Mouse (Mus musculus) MEL (cell line): ENCODE measurements around the gene Zfp362. TPM values are rescaled to one million over a fixed set of nuclear protein-coding genes. Genes with fewer than 3 reads are reported as not detected.
A peak's percentile ranks its signal among the peaks of the same experiment; 100 is the strongest.

Experiments
- DNase-seq: peaks from one replicate; pipeline ENCODE4 v3.0.0; 2011; ENCODE audit warnings: low read depth, low spot score
- H3K27ac ChIP-seq: 2 replicates; pipeline ENCODE4 v1.5.1; 2012; ENCODE audit warnings: low read depth, mild to moderate bottlenecking, control low read depth, low read length, moderate library complexity; ENCODE audit not compliant: control insufficient read depth
- H3K27me3 ChIP-seq, 2 experiments: fragments of 150-350 bp in 1 of 2; sonication (generic) in 1 of 2; 2 replicates each; pipeline ENCODE4 v1.6.1; 2012; ENCODE audit warnings: low read length in 2 of 2, mild to moderate bottlenecking in 2 of 2, improper control_type of control experiment in 1 of 2, moderate library complexity in 1 of 2; ENCODE audit not compliant: insufficient read depth in 2 of 2, control insufficient read depth in 1 of 2
- H3K36me3 ChIP-seq, 2 experiments: 2 replicates each; pipeline ENCODE4 v1.6.1; 2012 to 2014; ENCODE audit warnings: low read length in 2 of 2, improper control_type of control experiment in 1 of 2, inconsistent platforms in 1 of 2, mild to moderate bottlenecking in 1 of 2; ENCODE audit not compliant: insufficient read depth in 2 of 2, control insufficient read depth in 1 of 2
- H3K4me1 ChIP-seq, 2 experiments: fragments of 150-350 bp in 1 of 2; sonication (generic) in 1 of 2; 2 replicates each; pipeline ENCODE4 v1.6.1; 2012; ENCODE audit warnings: low read length in 2 of 2, improper control_type of control experiment in 1 of 2, mild to moderate bottlenecking in 1 of 2; ENCODE audit not compliant: insufficient read depth in 2 of 2, control insufficient read depth in 1 of 2
- H3K4me3 ChIP-seq, 2 experiments: fragments of 150-350 bp in 1 of 2; sonication (generic) in 1 of 2; 2 replicates each; pipeline ENCODE4 v1.5.1; 2012; ENCODE audit warnings: low read depth in 2 of 2, low read length in 2 of 2, mild to moderate bottlenecking in 2 of 2, moderate library complexity in 2 of 2, control low read depth in 1 of 2, improper control_type of control experiment in 1 of 2; ENCODE audit not compliant: control insufficient read depth in 1 of 2, insufficient read depth in 1 of 2
- H3K79me2 ChIP-seq: 2 replicates; pipeline ENCODE4 v1.6.1; 2012; ENCODE audit warnings: mild to moderate bottlenecking, low read length, moderate library complexity; ENCODE audit not compliant: control insufficient read depth, poor library complexity, insufficient read depth
- H3K9ac ChIP-seq: 2 replicates; pipeline ENCODE4 v1.6.1; 2012; ENCODE audit warnings: low read depth, mild to moderate bottlenecking, control low read depth, low read length, moderate library complexity; ENCODE audit not compliant: control insufficient read depth, poor library complexity, severe bottlenecking
- H3K9me3 ChIP-seq: fragments of 150-350 bp; sonication (generic); replicated peaks from 2 replicates; pipeline ENCODE4 v1.6.1; 2012; ENCODE audit warnings: mild to moderate bottlenecking, low read length, improper control_type of control experiment, moderate library complexity; ENCODE audit not compliant: insufficient read depth
- CHD2 ChIP-seq: IDR thresholded peaks from 2 replicates; pipeline ENCODE4 v1.6.1; 2011; ENCODE audit warnings: low read length, improper control_type of control experiment
- CTCF ChIP-seq, 3 experiments: IDR thresholded peaks in 2 of 3; conservative IDR thresholded peaks in 1 of 3; 2 replicates each; pipeline ENCODE4 v1.5.1; 2011 to 2012; ENCODE audit warnings: low read length in 3 of 3, low read depth in 2 of 3, mild to moderate bottlenecking in 2 of 3, improper control_type of control experiment in 1 of 3, inconsistent platforms in 1 of 3, mixed read lengths in 1 of 3, moderate library complexity in 1 of 3; ENCODE audit not compliant: control insufficient read depth in 1 of 3, insufficient read depth in 1 of 3, poor library complexity in 1 of 3, severe bottlenecking in 1 of 3
- EP300 ChIP-seq, 2 experiments: IDR thresholded peaks; 2 replicates each; pipeline ENCODE4 v1.6.1; 2011; ENCODE audit warnings: improper control_type of control experiment in 2 of 2, low read length in 2 of 2, low read depth in 1 of 2, mild to moderate bottlenecking in 1 of 2
- ETS1 ChIP-seq: IDR thresholded peaks from 2 replicates; pipeline ENCODE4 v1.6.1; 2012; ENCODE audit warnings: low read depth, mild to moderate bottlenecking, inconsistent platforms, low read length, improper control_type of control experiment, moderate library complexity
- JUND ChIP-seq: IDR thresholded peaks from 2 replicates; pipeline ENCODE4 v1.6.1; 2011; ENCODE audit warnings: low read depth, mild to moderate bottlenecking, improper control_type of control experiment, low read length
- KAT2A ChIP-seq: conservative IDR thresholded peaks from 2 replicates; pipeline ENCODE4 v1.6.1; 2012; ENCODE audit warnings: low read depth, low read length, improper control_type of control experiment, inconsistent platforms
- MAZ ChIP-seq: IDR thresholded peaks from 2 replicates; pipeline ENCODE4 v1.6.1; 2012; ENCODE audit warnings: low read depth, mild to moderate bottlenecking, inconsistent platforms, low read length, improper control_type of control experiment
- MEF2A ChIP-seq: IDR thresholded peaks from 2 replicates; pipeline ENCODE4 v1.6.1; 2014; ENCODE audit warnings: low read depth, mild to moderate bottlenecking, inconsistent platforms, low read length, improper control_type of control experiment; ENCODE audit not compliant: poor library complexity, insufficient replicate concordance, severe bottlenecking; ENCODE audit errors: extremely low read depth
- MXI1 ChIP-seq: IDR thresholded peaks from 2 replicates; pipeline ENCODE4 v1.6.1; 2011; ENCODE audit warnings: mild to moderate bottlenecking, low read depth, low read length, improper control_type of control experiment
- MYB ChIP-seq: IDR thresholded peaks from 2 replicates; pipeline ENCODE4 v1.6.1; 2011; ENCODE audit warnings: mild to moderate bottlenecking, low read depth, low read length, improper control_type of control experiment
- MYC ChIP-seq: IDR thresholded peaks from 2 replicates; pipeline ENCODE4 v1.6.1; 2011; ENCODE audit warnings: low read depth, mild to moderate bottlenecking, low read length, improper control_type of control experiment, moderate library complexity
- NELFE ChIP-seq: IDR thresholded peaks from 2 replicates; pipeline ENCODE4 v1.6.1; 2011; ENCODE audit warnings: low read depth, low read length, improper control_type of control experiment
- NRF1 ChIP-seq: IDR thresholded peaks from 2 replicates; pipeline ENCODE4 v1.6.1; 2014; ENCODE audit warnings: low read depth, mild to moderate bottlenecking, inconsistent platforms, low read length, improper control_type of control experiment, moderate library complexity; ENCODE audit not compliant: poor library complexity, insufficient read depth, severe bottlenecking
- POLR2AphosphoS2 ChIP-seq: IDR thresholded peaks from 2 replicates; pipeline ENCODE4 v1.6.1; 2011; ENCODE audit warnings: low read length, improper control_type of control experiment
- POLR2AphosphoS5 ChIP-seq: IDR thresholded peaks from 2 replicates; pipeline ENCODE4 v1.6.1; 2012; ENCODE audit warnings: low read depth, borderline replicate concordance, mild to moderate bottlenecking, inconsistent platforms, low read length, moderate library complexity, mixed read lengths
- RCOR1 ChIP-seq: IDR thresholded peaks from 2 replicates; pipeline ENCODE4 v1.6.1; 2012; ENCODE audit warnings: low read depth, mild to moderate bottlenecking, inconsistent platforms, low read length, improper control_type of control experiment
- SMC3 ChIP-seq: IDR thresholded peaks from 2 replicates; pipeline ENCODE4 v1.6.1; 2011; ENCODE audit warnings: low read depth, low read length, improper control_type of control experiment
- TAL1 ChIP-seq: IDR thresholded peaks from 2 replicates; pipeline ENCODE4 v1.6.1; 2012; ENCODE audit warnings: mild to moderate bottlenecking, inconsistent platforms, low read length, moderate library complexity, mixed read lengths
- TBP ChIP-seq: IDR thresholded peaks from 2 replicates; pipeline ENCODE4 v1.8.0; 2011; ENCODE audit warnings: low read depth, low read length, improper control_type of control experiment
- TCF12 ChIP-seq: IDR thresholded peaks from 2 replicates; pipeline ENCODE4 v1.6.1; 2014; ENCODE audit warnings: low read depth, mild to moderate bottlenecking, inconsistent platforms, low read length, improper control_type of control experiment, moderate library complexity
- ZC3H11A ChIP-seq: IDR thresholded peaks from 2 replicates; pipeline ENCODE4 v1.6.1; 2012; ENCODE audit warnings: low read depth, mild to moderate bottlenecking, inconsistent platforms, low read length, improper control_type of control experiment
- ZNF384 ChIP-seq: IDR thresholded peaks from 2 replicates; pipeline ENCODE4 v1.6.1; 2012; ENCODE audit warnings: low read depth, mild to moderate bottlenecking, inconsistent platforms, low read length, improper control_type of control experiment
- polyA plus RNA-seq, 2 experiments: library from polyadenylated mRNA; stranded (reverse) in 1 of 2; unstranded in 1 of 2; fragments of >175 nt in 1 of 2; fragments of >200 nt in 1 of 2; gene quantifications; 2 replicates each; pipeline versions ENCODE4 v1.2.1 to v1.2.4; 2012; ENCODE audit warnings: low replicate concordance in 2 of 2, low read depth in 1 of 2; ENCODE audit not compliant: insufficient read length in 2 of 2, insufficient read depth in 1 of 2, missing spikeins in 1 of 2
- total RNA-seq: library from RNA; depleted of rRNA; stranded (reverse); fragments of 300-350 nt; gene quantifications from 2 replicates; pipeline ENCODE4 v1.2.3, GENCODE M21; 2012

Zfp362 gene
- total and polyA plus RNA-seq, 3 experiments, result 2.4 to 30.1 TPM; not detected in 1

GRCm38 (mm10) chr4:128804426-128805149 is 1.3 kb downstream of the Zfp362 start:
- DNase-seq, result peak; percentile 62
- 0 out of 2 replicates have a peak, but pooled peaks have one; percentile 15 for TF ChIP-seq TBP
- TF ChIP-seq KAT2A, result no peak
- TF ChIP-seq ETS1, result no peak
- no peak for TF ChIP-seq POLR2AphosphoS2
- no peak for TF ChIP-seq JUND
- TF ChIP-seq RCOR1, result 0 out of 2 replicates have a peak, but pooled peaks have one; percentile 9
- TF ChIP-seq MEF2A, result no peak
- no peak for TF ChIP-seq SMC3
- Histone ChIP-seq H3K79me2 (peaks cover 15% of the 10 kb centered on the region), H3K4me1 (peaks cover 8 to 30% of the 10 kb centered on the region in 2 experiments), H3K27me3 (no peaks in the 10 kb centered on the region), H3K9ac (peak overlapping the region; percentile 90), H3K27ac (peak overlapping the region; percentile 39; the same call in 1 of the 2 replicates), H3K4me3 (peak overlapping the region; percentile 78 to 85), H3K9me3 (no peaks in the 10 kb centered on the region), H3K36me3 (peaks cover 0 to 19% of the 10 kb centered on the region in 2 experiments; a peak in 2 of 4 replicates)

DNA sequence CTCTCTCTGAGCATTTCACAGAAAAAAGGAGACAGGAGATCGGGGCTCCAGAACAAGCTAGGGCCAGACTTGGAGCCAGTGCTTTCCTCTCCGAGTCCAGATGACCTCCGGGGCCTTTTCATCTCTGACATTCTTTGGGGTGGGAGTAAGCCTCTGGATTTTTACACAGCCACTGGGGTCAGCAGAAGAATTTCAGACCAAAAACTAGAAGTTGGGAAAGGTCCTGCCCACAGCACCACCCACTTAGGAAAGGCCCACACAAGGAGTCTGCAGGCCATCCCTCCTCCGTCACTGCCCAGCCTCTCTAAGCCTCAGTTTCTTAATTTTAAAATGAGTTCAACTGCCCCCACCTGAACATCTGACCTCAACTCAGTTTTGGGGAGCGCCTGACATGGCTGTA is 2.3 kb downstream of the Zfp362 start:
- Histone ChIP-seq H3K4me1 (peaks cover 8 to 30% of the 10 kb centered on the region in 2 experiments), H3K79me2 (peaks cover 15% of the 10 kb centered on the region), H3K9ac (no peak overlapping the region), H3K36me3 (peaks cover 0 to 19% of the 10 kb centered on the region in 2 experiments; a peak in 2 of 4 replicates), H3K4me3 (no peak overlapping the region), H3K27me3 (no peaks in the 10 kb centered on the region), H3K9me3 (no peaks in the 10 kb centered on the region), H3K27ac (no peak overlapping the region)
- TF ChIP-seq EP300 (IDR thresholded peaks at IDR 0.05; ENCODE audit: low read depth in 1 of 2, low read length in 2 of 2) (no peak), POLR2AphosphoS2 (no peak), MXI1 (no peak), MAZ (no peak), NELFE (no peak), MYB (no peak), CHD2 (no peak), ZNF384 (no peak), TCF12 (no peak), CTCF (IDR thresholded peaks at IDR 0.05 in 2 of 3, conservative IDR thresholded peaks at IDR 0.05 in 1 of 3; ENCODE audit: control insufficient read depth in 1 of 3, insufficient read depth in 1 of 3, low read depth in 2 of 3, low read length in 3 of 3, poor library complexity in 1 of 3, severe bottlenecking in 1 of 3) (no peak), SMC3 (no peak), MYC (no peak), TAL1 (no peak), ZC3H11A (no peak), JUND (no peak), POLR2AphosphoS5 (no peak), NRF1 (no peak)
- DNase-seq, result no peak
